In the genomic region with DNA sequence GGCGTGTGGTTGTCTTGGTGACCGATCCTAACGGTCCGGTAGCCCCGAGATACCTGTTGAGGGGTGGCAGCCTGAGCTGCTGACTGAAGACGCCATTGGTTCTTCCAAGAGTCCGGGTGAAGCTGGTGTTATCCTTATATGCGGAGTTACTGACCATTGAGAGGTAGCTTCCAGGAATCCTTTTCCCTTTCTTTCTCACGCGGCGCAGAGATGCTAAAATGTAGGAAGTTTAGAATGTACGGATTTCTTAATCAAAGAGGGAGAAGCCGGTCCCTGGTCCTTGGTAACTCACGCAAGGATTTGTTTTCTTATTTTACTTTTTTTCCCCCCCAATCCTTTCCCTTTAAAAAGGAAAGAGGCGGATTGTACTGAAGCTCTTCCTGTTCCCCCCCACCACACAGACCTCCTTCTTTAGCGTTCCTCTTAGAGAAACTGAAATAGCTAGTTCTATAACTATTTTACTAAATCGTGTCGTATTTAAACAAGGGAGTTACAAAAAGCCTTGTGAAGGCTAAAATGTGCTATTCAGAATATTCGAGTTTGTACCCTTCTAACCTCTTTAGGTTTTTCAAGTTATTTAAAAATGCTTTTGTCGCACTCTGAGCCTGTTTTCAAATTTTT, we compare ENCODE assay signal across 8 mouse cellular contexts. TPM values are rescaled to one million over a fixed set of nuclear protein-coding genes. Genes with fewer than 3 reads are reported as not detected.
DNase-seq lines count a peak whose midpoint lies in the region; ATAC-seq lines count a peak whose summit lies in the region.

No protein-coding gene starts in this region.

- H3K4me3 ChIP-seq in embryonic facial prominence, embryonic 15.5 days (replicated peaks): peak overlapping the region; percentile 83
- H3K4me3 ChIP-seq in midbrain, embryonic 16.5 days (ENCODE audit: low read depth, low read length): peak overlapping the region; percentile 94

- peak; percentile 41 for ATAC-seq in frontal cortex, adult (ENCODE audit: low TSS enrichment)
- ATAC-seq in embryonic facial prominence, embryonic 15.5 days (ENCODE audit: insufficient number of reproducible peaks, low FRiP score, low TSS enrichment, low read depth): no peak
- ATAC-seq in midbrain, embryonic 16.5 days: peak; percentile 19; the same call in 1 of the 2 replicates

- peaks cover 8% of the 10 kb centered on the region for H3K4me1 ChIP-seq in embryonic facial prominence, embryonic 15.5 days
- H3K4me1 ChIP-seq in midbrain, embryonic 16.5 days (ENCODE audit: control insufficient read depth, insufficient read depth, low read length): peaks cover 14% of the 10 kb centered on the region

- 0 out of 2 replicates have a peak overlapping the region, but pooled peaks have one; percentile 23 for H3K27ac ChIP-seq in embryonic facial prominence, embryonic 15.5 days (replicated peaks)
- no peak overlapping the region for H3K27ac ChIP-seq in midbrain, embryonic 16.5 days (ENCODE audit: low read length)

- H3K9me3 ChIP-seq in embryonic facial prominence, embryonic 15.5 days (replicated peaks): no peaks in the 10 kb centered on the region
- no peaks in the 10 kb centered on the region for H3K9me3 ChIP-seq in midbrain, embryonic 16.5 days (replicated peaks; ENCODE audit: control insufficient read depth, low read length, poor library complexity, severe bottlenecking)

- DNase-seq in frontal cortex, postnatal 25 days (ENCODE audit: low spot score in 2 of 2): no peak
- DNase-seq in 416B (ENCODE audit: low read depth): peak; percentile 66
- DNase-seq in kidney, postnatal 14 days: peak; percentile 13
- DNase-seq in gastrocnemius, postnatal 4 days (ENCODE audit: low spot score in 2 of 2): no peak
- DNase-seq in layer of hippocampus, adult 18-20 months (ENCODE audit: low spot score in 2 of 2): no peak

- H3K36me3 ChIP-seq in embryonic facial prominence, embryonic 15.5 days: peaks cover 55% of the 10 kb centered on the region
- peaks cover 15% of the 10 kb centered on the region for H3K36me3 ChIP-seq in midbrain, embryonic 16.5 days (ENCODE audit: control insufficient read depth, insufficient read depth, low read length)

- H3K9ac ChIP-seq in embryonic facial prominence, embryonic 15.5 days: peak overlapping the region; percentile 80; the same call in 1 of the 2 replicates
- peak overlapping the region; percentile 69 for H3K9ac ChIP-seq in midbrain, embryonic 16.5 days (ENCODE audit: low read depth, low read length)

- WGBS in embryonic facial prominence, embryonic 15.5 days: 5% methylated on average over 20 of the region's 20 CpGs
- WGBS in midbrain, embryonic 16.5 days: 7% methylated on average over 20 of the region's 20 CpGs

- H3K27me3 ChIP-seq in embryonic facial prominence, embryonic 15.5 days: no peaks in the 10 kb centered on the region
- no peaks in the 10 kb centered on the region for H3K27me3 ChIP-seq in midbrain, embryonic 16.5 days (ENCODE audit: control insufficient read depth, insufficient read depth, low read depth, low read length)

- H3K4me2 ChIP-seq in embryonic facial prominence, embryonic 15.5 days (replicated peaks): peak overlapping the region; percentile 50
- peak overlapping the region; percentile 71 for H3K4me2 ChIP-seq in midbrain, embryonic 16.5 days (ENCODE audit: low read length)

RNA-seq across cellular contexts. Expression of a gene that starts 0.5 kb away (rescaled TPM):
- 25.5 and 27.6 TPM in 2 replicates for polyA plus RNA-seq in embryonic facial prominence, embryonic 15.5 days (2015; fragmentation: Nextera tagmentation; extraction: Ambion mirVana)
- polyA plus RNA-seq in midbrain, embryonic 16.5 days (2015; fragmentation: Nextera tagmentation; extraction: Ambion mirVana): 22.6 and 26.9 TPM in 2 replicates
- 10 to 100 TPM; 25.8 to 26.4 TPM for total RNA-seq in gastrocnemius, postnatal 4 days (2021)
- 10 to 100 TPM; 14.6 to 20.8 TPM for total RNA-seq in layer of hippocampus, adult 18-20 months (2021)

RNA-seq across cellular contexts. Expression of a gene that starts 0.9 kb away (rescaled TPM):
- polyA plus RNA-seq in embryonic facial prominence, embryonic 15.5 days (2015; fragmentation: Nextera tagmentation; extraction: Ambion mirVana): 19.2 and 19.9 TPM in 2 replicates
- 17.2 and 19.3 TPM in 2 replicates for polyA plus RNA-seq in midbrain, embryonic 16.5 days (2015; fragmentation: Nextera tagmentation; extraction: Ambion mirVana)
- 10 to 100 TPM; 13.6 to 15.1 TPM for total RNA-seq in gastrocnemius, postnatal 4 days (2021)
- 10 to 100 TPM; 13.1 to 14.6 TPM for total RNA-seq in layer of hippocampus, adult 18-20 months (2021)

RNA-seq across cellular contexts. Expression of a gene that starts 54.1 kb away (rescaled TPM):
- polyA plus RNA-seq in embryonic facial prominence, embryonic 15.5 days (2015; fragmentation: Nextera tagmentation; extraction: Ambion mirVana): 46.7 and 48.5 TPM in 2 replicates
- polyA plus RNA-seq in midbrain, embryonic 16.5 days (2015; fragmentation: Nextera tagmentation; extraction: Ambion mirVana): 9.3 and 11.8 TPM in 2 replicates
- total RNA-seq in gastrocnemius, postnatal 4 days (2021): 1 to 10 TPM; 8.0 to 8.9 TPM
- total RNA-seq in layer of hippocampus, adult 18-20 months (2021): 1 to 10 TPM; 1.5 to 1.6 TPM

RNA-seq across cellular contexts. Expression of a gene that starts 54.1 kb away (rescaled TPM):
- polyA plus RNA-seq in embryonic facial prominence, embryonic 15.5 days (2015; fragmentation: Nextera tagmentation; extraction: Ambion mirVana): 64.3 and 69.2 TPM in 2 replicates
- 103 and 117 TPM in 2 replicates for polyA plus RNA-seq in midbrain, embryonic 16.5 days (2015; fragmentation: Nextera tagmentation; extraction: Ambion mirVana)
- 10 to 100 TPM; 29.9 to 31.3 TPM for total RNA-seq in gastrocnemius, postnatal 4 days (2021)
- 10 to 100 TPM; 66.3 to 67.4 TPM for total RNA-seq in layer of hippocampus, adult 18-20 months (2021)

Comparison
In these comparisons a context has a peak if more than half of its experiments do, and no peak if none do; other contexts are left out.
1. DNase-seq: peak in 416B (single experiment) and kidney, postnatal 14 days (single experiment); none in frontal cortex, postnatal 25 days (0 of 2), gastrocnemius, postnatal 4 days (0 of 2) and layer of hippocampus, adult 18-20 months (0 of 2).